Mouse (Mus musculus): ENCODE measurements around the gene Slc25a25. TPM values are rescaled to one million over a fixed set of nuclear protein-coding genes. Genes with fewer than 3 reads are reported as not detected.

The Slc25a25 gene
- polyA plus RNA-seq, 1 experiment, result 11.2 TPM

DNA sequence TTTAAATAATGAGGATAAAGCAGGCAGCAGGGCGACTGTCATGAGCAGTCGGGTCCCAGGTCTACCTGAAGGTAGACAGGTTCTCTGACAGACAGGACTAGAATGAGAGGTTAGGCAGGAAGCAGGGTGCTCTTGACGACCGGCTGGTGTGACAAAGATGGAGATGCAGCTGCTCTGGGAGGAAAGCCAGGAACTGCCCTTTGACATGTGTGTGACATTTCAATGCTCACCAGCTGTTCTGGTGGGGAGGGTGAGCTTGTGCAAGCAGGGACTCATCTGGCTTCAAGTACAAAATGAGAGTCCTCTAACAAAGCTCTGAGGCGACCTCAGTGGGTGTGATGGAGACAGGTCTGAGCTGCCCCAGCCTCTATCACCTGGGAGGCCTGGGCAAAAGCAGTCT is 37.3 kb downstream of the Slc25a25 start:
- Histone ChIP-seq H3ac (ENCODE audit: control insufficient read depth, insufficient read length, low read depth) (no peak overlapping the region), H3K4me3 (ENCODE audit: insufficient read depth, poor library complexity, severe bottlenecking) (no peak overlapping the region), H3K27me3 (ENCODE audit: control insufficient read depth, insufficient read depth, insufficient read length) (no peaks in the 10 kb centered on the region), H3K79me2 (ENCODE audit: control insufficient read depth, insufficient read depth) (no peaks in the 10 kb centered on the region), H3K36me3 (ENCODE audit: control insufficient read depth, insufficient read depth) (peaks cover 32% of the 10 kb centered on the region), H3K79me3 (ENCODE audit: low read depth) (no peaks in the 10 kb centered on the region)
- TF ChIP-seq CTCF (IDR thresholded peaks at IDR 0.05; ENCODE audit: control insufficient read depth, insufficient read depth, insufficient read length) (no peak), CEBPB (IDR thresholded peaks at IDR 0.05; ENCODE audit: low read depth) (no peak), MYOG (IDR thresholded peaks at IDR 0.05; ENCODE audit: control insufficient read depth, extremely low read depth, insufficient read length) (no peak), MAX (IDR thresholded peaks at IDR 0.05) (no peak), USF1 (IDR thresholded peaks at IDR 0.05; ENCODE audit: low read depth) (no peak), FOSL1 (IDR thresholded peaks at IDR 0.05; ENCODE audit: insufficient read depth, low read length, poor library complexity, severe bottlenecking) (no peak), MYOD1 (IDR thresholded peaks at IDR 0.05; ENCODE audit: control insufficient read depth, insufficient read length, low read depth) (no peak)

DNA sequence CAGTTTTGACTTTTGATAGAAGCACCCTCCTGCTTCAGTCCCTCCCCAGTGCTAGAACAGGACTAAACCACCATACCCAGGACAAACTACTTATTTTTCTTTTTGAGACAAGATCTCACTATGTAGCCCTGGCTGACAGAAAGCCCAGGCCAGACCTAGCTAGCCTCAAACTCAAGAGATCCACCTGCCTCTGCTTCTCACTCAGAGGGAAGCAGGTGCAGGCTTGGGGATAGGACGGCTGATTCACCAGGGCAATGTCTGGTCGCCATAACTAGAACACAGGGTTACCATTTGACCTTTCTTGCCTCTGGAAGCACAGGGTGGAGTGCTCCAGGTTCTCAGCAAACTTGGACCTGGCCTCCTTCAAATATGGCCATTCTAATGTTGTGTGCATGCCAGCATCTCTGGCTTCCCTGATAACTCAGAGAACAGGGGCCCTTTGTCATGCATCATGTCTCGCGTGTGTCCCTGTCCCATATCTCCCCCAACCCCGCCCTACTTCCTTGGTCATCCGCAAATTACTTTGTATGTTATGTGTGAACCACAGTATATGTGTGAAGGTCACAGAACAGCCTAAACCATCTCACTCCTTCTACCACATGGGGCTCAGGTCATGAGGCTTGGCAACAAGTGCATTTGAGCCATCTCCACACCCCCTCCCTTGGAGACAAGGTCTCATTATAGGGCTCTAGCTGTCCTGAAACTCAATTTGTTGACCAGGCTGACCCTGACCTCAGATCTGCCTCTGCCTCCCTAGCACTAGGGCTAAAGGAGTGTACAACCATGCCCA is 38.3 kb downstream of the Slc25a25 start:
- Histone ChIP-seq H3K79me3 (ENCODE audit: low read depth) (no peaks in the 10 kb centered on the region), H3K79me2 (ENCODE audit: control insufficient read depth, insufficient read depth) (no peaks in the 10 kb centered on the region), H3K36me3 (ENCODE audit: control insufficient read depth, insufficient read depth) (peaks cover 23% of the 10 kb centered on the region), H3K4me3 (ENCODE audit: insufficient read depth, poor library complexity, severe bottlenecking) (no peak overlapping the region), H3K27me3 (ENCODE audit: control insufficient read depth, insufficient read depth, insufficient read length) (no peaks in the 10 kb centered on the region), H3ac (ENCODE audit: control insufficient read depth, insufficient read length, low read depth) (no peak overlapping the region)
- TF ChIP-seq MYOD1 (IDR thresholded peaks at IDR 0.05; ENCODE audit: control insufficient read depth, insufficient read length, low read depth) (no peak), USF1 (IDR thresholded peaks at IDR 0.05; ENCODE audit: low read depth) (no peak), CTCF (IDR thresholded peaks at IDR 0.05; ENCODE audit: control insufficient read depth, insufficient read depth, insufficient read length) (no peak), MAX (IDR thresholded peaks at IDR 0.05) (no peak), CEBPB (IDR thresholded peaks at IDR 0.05; ENCODE audit: low read depth) (no peak), MYOG (IDR thresholded peaks at IDR 0.05; ENCODE audit: control insufficient read depth, extremely low read depth, insufficient read length) (no peak), FOSL1 (IDR thresholded peaks at IDR 0.05; ENCODE audit: insufficient read depth, low read length, poor library complexity, severe bottlenecking) (no peak)

- TF ChIP-seq MAX (IDR thresholded peaks at IDR 0.05), result no peak
- no peak for TF ChIP-seq CTCF (IDR thresholded peaks at IDR 0.05; ENCODE audit: control insufficient read depth, insufficient read depth, insufficient read length)
- no peak for TF ChIP-seq USF1 (IDR thresholded peaks at IDR 0.05; ENCODE audit: low read depth)
- TF ChIP-seq FOSL1 (IDR thresholded peaks at IDR 0.05; ENCODE audit: insufficient read depth, low read length, poor library complexity, severe bottlenecking), result no peak
- no peak for TF ChIP-seq MYOD1 (IDR thresholded peaks at IDR 0.05; ENCODE audit: control insufficient read depth, insufficient read length, low read depth)
- TF ChIP-seq CEBPB (IDR thresholded peaks at IDR 0.05; ENCODE audit: low read depth), result no peak
- no peak for TF ChIP-seq MYOG (IDR thresholded peaks at IDR 0.05; ENCODE audit: control insufficient read depth, extremely low read depth, insufficient read length)
- Histone ChIP-seq H3K36me3 (ENCODE audit: control insufficient read depth, insufficient read depth) (peaks cover 8% of the 10 kb centered on the region), H3K27me3 (ENCODE audit: control insufficient read depth, insufficient read depth, insufficient read length) (no peaks in the 10 kb centered on the region), H3ac (ENCODE audit: control insufficient read depth, insufficient read length, low read depth) (no peak overlapping the region), H3K79me3 (ENCODE audit: low read depth) (no peaks in the 10 kb centered on the region), H3K79me2 (ENCODE audit: control insufficient read depth, insufficient read depth) (no peaks in the 10 kb centered on the region), H3K4me3 (ENCODE audit: insufficient read depth, poor library complexity, severe bottlenecking) (no peak overlapping the region)
Observed at GRCm38 (mm10) chr2:32411407-32411806, 39.8 kb downstream of the Slc25a25 start.

DNA sequence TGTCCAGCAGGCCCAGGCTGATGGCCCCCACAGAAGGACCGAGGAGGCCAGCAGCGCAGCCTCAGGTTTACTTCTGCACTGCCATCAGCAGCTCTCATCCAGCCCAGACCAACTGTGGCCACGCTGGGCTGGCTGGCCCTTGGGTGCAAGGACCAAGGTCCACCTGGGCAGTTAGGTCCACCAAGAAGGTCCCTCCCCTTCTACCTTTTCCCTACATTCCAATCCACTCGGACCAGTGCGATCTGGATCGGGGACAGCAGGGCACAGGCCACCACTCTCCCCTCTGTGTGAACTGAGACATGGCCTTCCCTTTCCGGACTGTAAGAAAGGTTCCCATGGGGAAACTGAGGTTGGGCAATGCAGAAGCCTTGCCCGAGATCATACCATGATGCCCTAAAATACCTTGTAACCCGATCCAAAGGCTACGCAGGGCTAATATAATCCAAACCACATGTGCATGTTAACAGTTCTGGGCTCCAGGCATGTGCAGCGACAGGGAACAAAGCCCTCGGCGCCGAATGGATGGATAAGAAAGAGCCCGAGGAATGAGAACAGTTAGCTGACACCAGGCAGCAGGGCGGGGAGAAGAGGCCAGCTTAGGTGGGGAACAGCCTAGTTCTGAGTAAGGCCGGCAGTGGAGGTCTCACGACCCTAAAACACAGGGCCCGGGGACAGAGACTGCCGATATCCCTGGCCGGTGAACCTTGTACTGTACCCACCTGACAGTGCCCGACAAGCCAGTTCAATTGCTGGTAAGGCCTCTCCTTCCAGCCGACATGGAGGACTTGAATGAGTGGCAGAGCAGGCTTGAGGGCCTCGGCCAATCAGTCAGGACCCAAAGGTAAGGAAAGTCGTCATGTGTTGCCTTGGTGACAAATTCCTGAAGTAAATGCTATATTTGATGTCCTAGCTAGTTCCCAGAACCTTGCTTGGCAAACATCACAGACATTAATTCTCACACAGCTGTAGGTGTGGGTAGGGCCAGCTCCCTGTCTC is 42.5 kb downstream of the Slc25a25 start:
- Histone ChIP-seq H3K36me3 (ENCODE audit: control insufficient read depth, insufficient read depth) (no peaks in the 10 kb centered on the region), H3ac (ENCODE audit: control insufficient read depth, insufficient read length, low read depth) (no peak overlapping the region), H3K79me2 (ENCODE audit: control insufficient read depth, insufficient read depth) (no peaks in the 10 kb centered on the region), H3K4me3 (ENCODE audit: insufficient read depth, poor library complexity, severe bottlenecking) (no peak overlapping the region), H3K27me3 (ENCODE audit: control insufficient read depth, insufficient read depth, insufficient read length) (no peaks in the 10 kb centered on the region), H3K79me3 (ENCODE audit: low read depth) (no peaks in the 10 kb centered on the region)
- no peak for TF ChIP-seq CEBPB (IDR thresholded peaks at IDR 0.05; ENCODE audit: low read depth)

DNA sequence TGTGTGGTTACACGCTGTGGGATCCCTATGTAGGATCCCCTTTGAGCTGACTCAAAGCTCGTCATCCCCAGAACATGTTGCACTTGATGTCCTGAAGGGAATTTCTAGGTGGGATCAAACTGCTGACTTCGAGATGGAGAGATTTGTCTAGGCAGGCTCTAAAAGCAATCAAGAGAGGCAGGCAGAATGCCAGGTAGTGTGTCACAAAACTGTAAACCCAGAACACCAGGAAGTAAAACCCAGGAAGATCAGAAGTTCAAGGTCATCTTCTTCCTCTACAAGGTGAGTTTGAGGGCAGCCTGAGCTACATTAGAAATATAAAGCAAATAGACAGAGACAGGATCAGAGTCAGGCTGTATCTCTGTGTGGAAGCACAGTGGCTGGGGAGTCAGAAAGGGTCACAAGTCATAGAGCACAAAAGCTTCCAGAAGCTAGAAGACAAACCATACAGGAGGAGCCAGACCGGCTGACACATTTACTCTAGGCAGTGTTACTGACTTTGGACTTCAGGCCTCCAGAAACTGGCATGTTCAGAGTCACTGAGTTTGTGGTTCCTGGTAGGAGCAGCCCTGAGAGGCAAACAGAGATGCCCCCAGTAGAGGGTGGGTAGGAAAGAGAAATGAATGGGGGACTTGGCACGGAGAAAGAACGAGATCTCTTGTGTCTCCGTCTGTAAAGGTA is 44.0 kb downstream of the Slc25a25 start:
- Histone ChIP-seq H3K36me3 (ENCODE audit: control insufficient read depth, insufficient read depth) (peaks cover 7% of the 10 kb centered on the region), H3K27me3 (ENCODE audit: control insufficient read depth, insufficient read depth, insufficient read length) (no peaks in the 10 kb centered on the region), H3K79me2 (ENCODE audit: control insufficient read depth, insufficient read depth) (no peaks in the 10 kb centered on the region), H3ac (ENCODE audit: control insufficient read depth, insufficient read length, low read depth) (no peak overlapping the region), H3K79me3 (ENCODE audit: low read depth) (no peaks in the 10 kb centered on the region), H3K4me3 (ENCODE audit: insufficient read depth, poor library complexity, severe bottlenecking) (no peak overlapping the region)
- TF ChIP-seq FOSL1 (IDR thresholded peaks at IDR 0.05; ENCODE audit: insufficient read depth, low read length, poor library complexity, severe bottlenecking), result no peak
- TF ChIP-seq MYOG (IDR thresholded peaks at IDR 0.05; ENCODE audit: control insufficient read depth, extremely low read depth, insufficient read length), result no peak
- TF ChIP-seq CEBPB (IDR thresholded peaks at IDR 0.05; ENCODE audit: low read depth), result no peak
- TF ChIP-seq CTCF (IDR thresholded peaks at IDR 0.05; ENCODE audit: control insufficient read depth, insufficient read depth, insufficient read length), result no peak
- no peak for TF ChIP-seq MAX (IDR thresholded peaks at IDR 0.05)
- no peak for TF ChIP-seq USF1 (IDR thresholded peaks at IDR 0.05; ENCODE audit: low read depth)
- TF ChIP-seq MYOD1 (IDR thresholded peaks at IDR 0.05; ENCODE audit: control insufficient read depth, insufficient read length, low read depth), result no peak
